Mouse (Mus musculus) hindbrain, postnatal 0 days (tissue): ENCODE data around the gene Ago4. TPM values are rescaled to one million over a fixed set of nuclear protein-coding genes. Genes with fewer than 3 reads are reported as not detected.
A peak's percentile ranks its signal among the peaks of the same experiment; 100 is the strongest.

Experiments
- ATAC-seq: fragments of 200-750 bp; cut with Nextera tagmentation; 2 replicates; pipeline ENCODE4 v1.8.0; 2017; ENCODE audit warnings: mild to moderate bottlenecking, moderate TSS enrichment, moderate library complexity
- DNase-seq: peaks from one replicate; pipeline ENCODE4 v3.0.0-alpha.2; 2015; ENCODE audit warnings: low spot score
- H3K27ac ChIP-seq: fragments of 300-500 bp; sonication (generic); 2 replicates; pipeline ENCODE4 v1.5.1; 2014; ENCODE audit warnings: mild to moderate bottlenecking
- H3K27me3 ChIP-seq: fragments of 300-500 bp; sonication (generic); 2 replicates; pipeline ENCODE4 v1.6.1; 2014; ENCODE audit warnings: low read length, mixed read lengths; ENCODE audit not compliant: insufficient read depth
- H3K36me3 ChIP-seq: fragments of 300-500 bp; sonication (generic); 2 replicates; pipeline ENCODE4 v1.6.1; 2014; ENCODE audit warnings: low read length, mixed read lengths; ENCODE audit not compliant: insufficient read depth
- H3K4me1 ChIP-seq: fragments of 300-500 bp; sonication (generic); 2 replicates; pipeline ENCODE4 v1.6.1; 2014; ENCODE audit warnings: antibody characterized with exemption, low read length, mixed read lengths; ENCODE audit not compliant: insufficient read depth
- H3K4me2 ChIP-seq: fragments of 300-500 bp; sonication (generic); 2 replicates; pipeline ENCODE4 v1.6.1; 2014; ENCODE audit warnings: low read depth, mild to moderate bottlenecking, low read length, moderate library complexity, mixed read lengths
- H3K4me3 ChIP-seq: fragments of 300-500 bp; sonication (generic); 2 replicates; pipeline ENCODE4 v1.5.1; 2014; ENCODE audit warnings: low read length
- H3K9ac ChIP-seq: fragments of 300-500 bp; sonication (generic); replicated peaks from 2 replicates; pipeline ENCODE4 v1.6.1; 2014; ENCODE audit warnings: mild to moderate bottlenecking, low read length, moderate library complexity, mixed read lengths
- H3K9me3 ChIP-seq: fragments of 300-500 bp; sonication (generic); 2 replicates; pipeline ENCODE4 v1.6.1; 2016; ENCODE audit warnings: low read length, mixed read lengths
- CTCF ChIP-seq: IDR thresholded peaks from 2 replicates; pipeline ENCODE4 v1.5.1; 2016; ENCODE audit warnings: antibody characterized with exemption, control low read depth, low read depth
- WGBS: fragments of 180-500 bp; shearing (Covaris S2); extraction: QIAGEN DNeasy Blood & Tissue Kit; methylation state at CpG from one replicate; pipeline ENCODE4 v1.1.7; 2014; 5-methylcytosine and 5-hydroxymethylcytosine counted together
- polyA plus RNA-seq: library from polyadenylated mRNA; unstranded; fragments of >200 nt; fragmentation: Nextera tagmentation; extraction: Ambion mirVana; gene quantifications from 2 replicates; pipeline ENCODE4 v1.2.1, GENCODE M21; 2015
- total RNA-seq: library from RNA; depleted of rRNA; stranded (reverse); fragments of >200 nt; gene quantifications from 2 replicates; pipeline ENCODE4 v1.2.3, GENCODE M21; 2014

Ago4 gene
- total and polyA plus RNA-seq, 2 experiments from 2014 or later, result 3.4 to 6.7 TPM

- no peak for TF ChIP-seq CTCF
- DNase-seq, result no peak
- H3K9ac ChIP-seq, result 0 out of 2 replicates have a peak overlapping the region, but pooled peaks have one; percentile 2
- 11% methylated on average over 8 of the region's 8 CpGs for WGBS
- no peaks in the 10 kb centered on the region for H3K27me3 ChIP-seq
- H3K4me3 ChIP-seq, result peak overlapping the region; percentile 4
- no peaks in the 10 kb centered on the region for H3K36me3 ChIP-seq
- peak overlapping the region; percentile 54; the same call in 1 of the 2 replicates for H3K27ac ChIP-seq
- no peak for ATAC-seq
- H3K9me3 ChIP-seq, result no peaks in the 10 kb centered on the region
- peak overlapping the region; percentile 77 for H3K4me2 ChIP-seq
- H3K4me1 ChIP-seq, result peaks cover 32% of the 10 kb centered on the region
Observed at GRCm38 (mm10) chr4:126466251-126466750, 67.0 kb downstream of the Ago4 start.

- Histone ChIP-seq H3K27ac (peak overlapping the region; percentile 54; the same call in 1 of the 2 replicates), H3K27me3 (no peaks in the 10 kb centered on the region), H3K9ac (0 out of 2 replicates have a peak overlapping the region, but pooled peaks have one; percentile 2), H3K4me1 (peaks cover 32% of the 10 kb centered on the region), H3K4me3 (peak overlapping the region; percentile 4), H3K4me2 (peak overlapping the region; percentile 77), H3K36me3 (no peaks in the 10 kb centered on the region), H3K9me3 (no peaks in the 10 kb centered on the region)
- TF ChIP-seq CTCF, result no peak
- WGBS, result 4% methylated on average over 8 of the region's 8 CpGs
- ATAC-seq (peak; percentile 11; the same call in 1 of the 2 replicates), DNase-seq (peak; percentile 59)
Observed at GRCm38 (mm10) chr4:126465843-126466242, 67.4 kb downstream of the Ago4 start.

GRCm38 (mm10) chr4:126464892-126465235, 68.4 kb downstream of the Ago4 start:
- H3K4me3 ChIP-seq, result no peak overlapping the region
- no peaks in the 10 kb centered on the region for H3K9me3 ChIP-seq
- WGBS, result 7% methylated on average over 2 of the region's 2 CpGs
- no peak overlapping the region for H3K9ac ChIP-seq
- H3K36me3 ChIP-seq, result peaks cover 1% of the 10 kb centered on the region
- peak overlapping the region; percentile 77 for H3K4me2 ChIP-seq
- no peak for ATAC-seq
- peaks cover 32% of the 10 kb centered on the region for H3K4me1 ChIP-seq
- H3K27me3 ChIP-seq, result no peaks in the 10 kb centered on the region
- no peak for TF ChIP-seq CTCF
- 0 out of 2 replicates have a peak overlapping the region, but pooled peaks have one; percentile 54 for H3K27ac ChIP-seq
- DNase-seq, result no peak

- Histone ChIP-seq H3K27ac (peak overlapping the region; percentile 20; the same call in 1 of the 2 replicates), H3K27me3 (no peaks in the 10 kb centered on the region), H3K4me1 (peaks cover 32% of the 10 kb centered on the region), H3K9me3 (no peaks in the 10 kb centered on the region), H3K4me3 (no peak overlapping the region), H3K36me3 (peaks cover 6% of the 10 kb centered on the region), H3K4me2 (peak overlapping the region; percentile 77), H3K9ac (no peak overlapping the region)
- WGBS, result 9% methylated on average over 4 of the region's 4 CpGs
- no peak for DNase-seq
- ATAC-seq, result no peak
- TF ChIP-seq CTCF, result no peak
Observed at GRCm38 (mm10) chr4:126464189-126464891, 68.9 kb downstream of the Ago4 start.

GRCm38 (mm10) chr4:126455441-126455840, 77.8 kb downstream of the Ago4 start:
- peaks cover 54% of the 10 kb centered on the region for H3K36me3 ChIP-seq
- H3K9me3 ChIP-seq, result no peaks in the 10 kb centered on the region
- H3K9ac ChIP-seq, result no peak overlapping the region
- no peak overlapping the region for H3K27ac ChIP-seq
- no peak overlapping the region for H3K4me2 ChIP-seq
- DNase-seq (no peak), ATAC-seq (no peak)
- no peaks in the 10 kb centered on the region for H3K27me3 ChIP-seq
- no peak for TF ChIP-seq CTCF
- H3K4me1 ChIP-seq, result no peaks in the 10 kb centered on the region
- no peak overlapping the region for H3K4me3 ChIP-seq
- 89% methylated on average over 7 of the region's 7 CpGs for WGBS

- Histone ChIP-seq H3K27ac (no peak overlapping the region), H3K27me3 (no peaks in the 10 kb centered on the region), H3K36me3 (peaks cover 51% of the 10 kb centered on the region), H3K4me3 (no peak overlapping the region), H3K9me3 (no peaks in the 10 kb centered on the region), H3K9ac (no peak overlapping the region), H3K4me1 (no peaks in the 10 kb centered on the region), H3K4me2 (no peak overlapping the region)
- DNase-seq (no peak), ATAC-seq (no peak)
- no peak for TF ChIP-seq CTCF
- WGBS, result 85% methylated on average over 5 of the region's 5 CpGs
Observed at GRCm38 (mm10) chr4:126454547-126455254, 78.6 kb downstream of the Ago4 start.
